Mouse (Mus musculus) v-Abl transformed pro-B cells (cell line): ENCODE data around the gene Ccdc141.

Experiments
- in situ Hi-C, 2 experiments: fragments of 400-800 bp; cut with MboI; formaldehyde crosslinking; loops; one replicate each; pipeline ENCODE4 v1.15.1; 2025; ENCODE audit not compliant: unreplicated experiment in 2 of 2

Gene Ccdc141

DNA sequence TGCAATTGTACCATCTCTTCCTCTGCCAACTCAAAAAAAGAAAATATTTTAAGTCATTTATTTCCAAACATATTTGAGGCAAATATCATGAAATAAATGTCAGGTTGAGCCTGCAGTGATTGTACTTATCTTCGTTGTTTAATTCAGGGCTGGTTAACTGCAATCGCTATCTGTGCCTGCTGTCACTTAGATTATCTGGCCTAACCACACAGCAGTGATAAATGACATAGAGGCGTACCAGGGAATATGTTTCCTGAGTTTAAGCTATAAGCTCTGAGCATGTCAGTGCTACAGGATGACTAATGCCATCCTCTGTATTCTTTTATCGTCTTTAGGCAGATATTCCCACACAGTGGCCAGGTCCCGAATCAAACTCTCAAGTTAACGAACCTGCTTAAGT is 31.6 kb downstream of the Ccdc141 start:
- in situ Hi-C loops, result no loop called here

DNA sequence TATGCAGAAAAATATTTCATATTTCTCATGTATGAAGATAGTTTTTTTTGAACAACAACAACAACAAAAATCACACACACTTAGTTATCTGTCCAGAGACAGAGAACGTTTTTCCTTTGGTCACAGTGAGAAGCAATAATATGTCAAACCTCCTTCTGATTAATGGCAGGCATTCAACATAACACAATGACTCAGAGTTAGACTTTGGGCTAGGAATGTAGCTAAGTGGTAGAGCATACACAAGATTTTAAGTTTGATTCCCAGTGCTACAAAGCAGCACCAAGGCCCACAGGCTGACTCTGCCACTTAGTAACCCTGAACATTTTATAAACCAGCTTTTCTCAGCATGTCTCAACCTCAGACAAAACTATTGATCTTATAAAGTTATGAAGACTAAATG is 35.5 kb downstream of the Ccdc141 start:
- in situ Hi-C loops, result no loop called here

DNA sequence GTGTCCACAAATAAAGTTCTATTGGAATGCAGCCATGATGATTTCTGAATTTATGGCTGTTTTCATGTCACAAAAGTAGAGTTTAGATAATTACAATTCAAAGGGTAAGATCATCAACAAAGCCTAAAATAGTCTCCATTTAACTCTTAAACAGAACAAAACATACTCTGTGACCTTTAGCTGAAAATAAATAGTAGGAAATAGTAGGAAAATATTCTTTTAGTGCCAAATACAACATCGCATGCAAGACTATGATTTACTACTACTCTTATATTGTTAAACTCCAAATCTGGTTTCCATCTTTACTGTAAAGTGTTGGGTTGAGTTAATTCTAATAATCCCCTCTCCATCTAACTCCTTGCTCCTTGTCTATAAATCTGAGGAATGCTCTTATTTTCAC is 37.0 kb downstream of the Ccdc141 start:
- in situ Hi-C loops, result no loop called here

DNA sequence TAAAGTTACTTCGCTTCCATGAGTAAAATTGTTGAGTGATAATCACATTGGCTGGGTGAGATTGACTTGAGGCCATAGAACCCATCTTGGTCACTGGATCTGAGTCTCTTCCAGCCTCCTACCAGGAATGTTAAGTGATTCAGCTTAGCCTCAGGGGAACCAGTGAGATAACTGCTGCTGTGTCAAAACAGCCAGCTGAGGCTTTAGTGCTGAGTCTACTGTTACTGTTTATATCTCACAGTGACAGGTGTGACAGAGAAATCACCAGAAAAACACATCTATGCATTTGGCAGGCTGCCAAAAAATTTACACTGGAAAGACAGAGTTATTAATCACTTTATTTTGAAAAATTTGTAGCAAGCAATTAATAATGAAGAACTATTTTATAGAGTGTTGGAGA is 43.5 kb downstream of the Ccdc141 start:
- in situ Hi-C loops, result no loop called here

DNA sequence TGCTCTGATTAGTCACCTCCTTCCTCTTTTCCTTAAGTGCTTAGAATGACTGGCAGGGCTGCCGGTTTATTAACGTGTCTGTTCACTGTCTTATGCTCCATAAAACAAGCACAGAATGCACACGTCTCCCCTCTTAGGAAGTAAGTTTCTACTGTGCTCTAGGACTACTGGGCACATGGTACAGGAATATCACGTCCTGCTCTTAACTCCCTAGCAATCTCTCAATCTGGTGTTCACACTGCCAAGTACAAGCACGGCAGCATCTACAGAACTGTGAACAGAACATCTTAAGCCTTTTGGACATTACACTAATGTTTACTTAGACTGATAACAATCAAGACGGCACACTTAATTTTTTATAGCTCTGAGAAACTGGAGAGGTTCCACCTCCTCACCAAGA is 52.3 kb downstream of the Ccdc141 start:
- in situ Hi-C loops, result no loop called here

DNA sequence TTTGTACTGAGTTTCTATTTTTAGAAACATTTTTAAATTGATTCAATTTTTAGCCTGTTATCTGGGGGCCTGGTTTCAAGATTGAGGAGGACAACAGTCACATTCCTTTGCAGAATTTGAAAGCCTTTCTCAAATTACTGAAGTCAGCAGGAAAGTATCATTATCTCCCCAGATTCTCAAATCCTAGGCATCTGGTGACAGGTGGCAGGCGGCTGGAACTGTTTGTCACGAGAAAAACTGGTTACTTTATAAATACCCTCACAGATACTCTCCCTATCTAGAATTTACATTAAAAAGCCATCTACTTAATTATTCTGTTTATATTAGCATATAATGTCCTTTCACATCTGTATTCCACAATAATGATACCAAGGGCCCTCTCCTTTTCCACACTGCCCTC is 56.1 kb downstream of the Ccdc141 start:
- in situ Hi-C loops, result no loop called here

DNA sequence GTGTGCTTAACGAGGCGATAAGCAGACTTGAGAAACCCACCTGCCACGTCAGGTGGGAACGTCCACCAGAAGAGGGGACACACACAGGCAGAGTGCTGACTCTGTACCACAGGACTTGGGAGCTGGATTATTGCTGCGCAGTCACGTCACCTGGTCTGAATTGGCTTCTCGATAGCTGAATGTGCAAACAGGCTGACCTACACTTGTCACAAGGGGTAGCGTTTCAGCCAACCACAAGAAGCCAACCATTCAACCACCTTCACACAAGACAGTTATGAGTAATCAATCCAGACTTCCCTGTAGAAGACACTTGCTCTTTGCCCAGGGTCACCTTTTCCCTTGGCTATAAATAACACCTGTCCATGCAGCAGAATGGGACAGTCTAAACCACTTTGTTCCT is 56.6 kb downstream of the Ccdc141 start:
- in situ Hi-C loops, result no loop called here

DNA sequence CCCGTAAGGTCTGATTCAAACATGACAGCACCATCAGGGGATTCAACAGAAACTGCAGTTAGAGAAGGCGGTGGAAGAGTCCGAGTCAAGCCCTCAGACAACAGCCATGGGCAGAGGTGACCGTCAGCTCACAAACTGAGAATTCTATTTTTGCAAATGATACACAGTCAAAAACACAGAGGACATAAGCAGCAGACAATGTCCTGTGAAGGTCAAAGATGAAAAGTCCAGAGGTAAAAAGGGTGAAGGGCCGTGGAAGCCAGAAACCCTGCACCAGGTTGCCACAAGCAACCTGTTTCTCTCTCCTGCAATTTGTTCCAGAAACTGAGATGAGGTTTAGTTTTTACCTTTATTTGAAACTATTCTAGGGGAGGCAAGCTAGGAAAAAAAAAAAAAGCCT is 57.4 kb downstream of the Ccdc141 start:
- in situ Hi-C loops, result no loop called here

DNA sequence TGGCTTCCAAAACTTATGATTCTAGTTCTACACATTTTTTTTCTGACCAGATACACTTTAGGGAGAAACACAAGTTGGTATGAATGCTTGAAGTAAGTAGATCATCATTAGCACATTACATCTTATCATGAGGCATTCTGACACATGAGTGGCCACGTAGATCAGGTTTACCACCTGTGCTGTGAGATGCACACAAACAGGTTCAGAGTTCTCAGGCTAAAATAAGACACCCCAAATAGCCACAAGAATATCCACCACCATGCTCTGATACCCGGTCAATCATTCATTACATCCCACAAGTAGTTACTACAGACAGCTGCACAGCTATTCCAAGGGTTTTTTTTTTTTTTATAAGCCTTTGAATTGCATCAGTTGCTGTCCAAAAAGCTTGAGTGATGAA is 59.3 kb downstream of the Ccdc141 start:
- in situ Hi-C loops, result no loop called here

DNA sequence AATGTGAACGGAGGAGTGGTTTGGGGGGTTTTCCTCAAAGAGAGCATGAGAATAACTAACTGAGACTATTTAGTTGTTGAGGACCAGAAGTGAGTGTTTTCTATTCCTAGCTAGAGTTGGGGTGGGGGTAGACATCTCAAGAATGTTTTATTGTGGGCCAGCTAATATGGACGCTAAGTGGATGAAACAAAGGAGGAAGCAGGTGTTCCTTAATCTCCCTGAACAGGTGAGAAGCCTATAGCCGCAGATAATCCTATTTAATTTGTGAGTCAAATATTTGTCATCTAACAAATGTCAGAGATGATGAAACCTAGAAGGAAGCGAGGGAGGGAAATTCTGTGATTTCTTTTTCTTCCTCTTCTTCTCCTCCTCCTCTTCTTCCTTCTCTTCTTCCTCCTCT is 60.1 kb downstream of the Ccdc141 start:
- in situ Hi-C loops, result no loop called here

DNA sequence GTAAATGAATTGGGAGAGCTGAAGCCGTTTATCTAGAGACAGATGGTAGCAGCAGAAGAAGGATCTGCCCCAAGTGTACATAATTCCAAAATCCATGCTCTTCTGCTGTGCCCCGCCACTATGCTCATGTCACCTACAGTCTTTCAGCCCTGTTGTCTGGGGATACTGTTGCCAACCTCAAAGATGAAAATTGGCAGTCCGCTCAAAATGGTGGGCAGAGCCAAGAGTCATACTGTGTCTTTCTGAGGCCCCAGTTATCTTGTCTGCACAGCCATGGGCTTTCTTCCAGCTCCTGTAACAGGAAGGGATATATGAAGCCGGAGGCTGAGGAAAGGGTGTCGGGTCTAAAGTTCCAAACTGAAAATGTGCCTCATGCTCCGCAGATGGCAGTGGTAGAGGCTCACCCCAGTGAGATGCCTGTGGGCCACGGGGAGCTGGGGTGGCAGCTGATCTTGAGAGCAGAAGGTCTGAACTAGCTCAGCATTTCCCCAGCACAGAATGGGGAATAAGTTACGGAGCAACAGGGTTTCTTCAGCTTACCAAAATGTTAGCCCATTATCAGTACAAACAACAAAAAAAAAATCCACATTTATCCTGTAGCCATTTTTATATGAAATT is 60.8 kb downstream of the Ccdc141 start:
- in situ Hi-C loops, result no loop called here

DNA sequence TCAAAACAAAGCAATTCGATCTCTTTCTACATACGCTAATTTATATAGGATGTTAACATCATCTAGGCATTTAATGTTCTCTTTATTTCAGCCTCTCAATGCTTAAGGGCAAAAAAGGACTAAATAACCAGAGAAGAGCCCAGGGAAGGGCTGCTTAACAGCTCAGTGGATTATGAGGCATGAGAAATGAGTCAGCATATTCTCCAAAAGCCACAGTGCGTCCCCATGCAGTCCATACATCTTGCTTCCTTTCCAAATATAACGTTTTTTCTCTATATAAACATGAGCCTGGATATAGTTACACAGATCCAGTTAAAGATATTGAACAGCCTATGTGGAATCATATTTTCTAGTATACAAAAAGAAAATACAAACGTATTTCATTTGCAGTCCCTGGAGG is 61.9 kb downstream of the Ccdc141 start:
- in situ Hi-C loops, result no loop called here

DNA sequence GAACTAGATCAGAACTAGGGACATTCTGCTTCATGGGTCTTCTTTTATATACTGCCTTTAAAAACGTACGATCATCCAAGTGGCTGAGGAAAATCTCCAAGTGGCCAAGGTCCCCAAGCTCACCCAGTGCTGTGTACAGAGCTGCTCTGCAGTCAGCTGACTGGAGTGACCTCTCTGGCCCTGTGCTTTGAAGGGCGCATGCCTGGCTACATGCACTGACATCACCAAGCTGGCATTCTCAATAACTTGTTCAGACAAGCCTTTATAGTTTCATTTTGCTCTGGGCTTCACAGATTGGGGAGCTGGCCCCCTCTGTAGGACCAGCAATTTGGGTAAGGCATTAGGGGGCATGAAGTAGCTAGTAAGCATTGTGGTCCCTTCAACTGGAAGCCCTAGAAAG is 64.3 kb downstream of the Ccdc141 start:
- in situ Hi-C loops, result no loop called here

DNA sequence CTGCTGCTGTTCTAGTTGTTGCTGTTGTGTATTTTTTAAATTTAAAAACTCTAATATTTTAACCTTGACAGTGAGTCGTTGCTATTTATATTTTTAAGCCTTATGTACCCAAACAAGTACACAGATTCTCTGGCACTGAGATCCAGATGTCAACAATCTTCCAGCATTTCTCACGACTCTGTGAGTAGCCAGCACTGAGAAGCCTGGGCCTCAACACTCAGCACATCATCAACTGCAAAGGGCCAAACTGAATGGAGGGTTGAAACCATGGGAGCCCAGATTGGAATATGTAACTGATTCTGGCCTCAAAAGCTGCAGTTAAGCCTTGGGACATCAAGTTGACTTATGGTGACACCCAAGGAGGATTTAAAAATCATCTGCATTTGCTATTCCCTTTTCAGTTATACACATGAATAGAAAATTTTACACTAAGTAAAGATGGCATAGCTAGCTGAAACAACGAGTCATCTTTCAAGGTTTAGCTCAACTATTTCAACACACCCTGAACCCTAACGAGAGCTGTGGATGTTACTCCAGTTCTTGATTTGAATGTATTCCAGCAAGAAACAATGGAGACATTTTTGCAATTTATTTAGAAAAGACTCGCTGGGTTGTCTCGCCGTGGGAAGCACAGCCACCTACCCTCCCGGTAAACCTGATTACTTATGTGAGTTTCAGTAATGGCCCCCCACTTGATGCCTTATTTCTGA is 65.3 kb downstream of the Ccdc141 start:
- in situ Hi-C loops, result no loop called here

DNA sequence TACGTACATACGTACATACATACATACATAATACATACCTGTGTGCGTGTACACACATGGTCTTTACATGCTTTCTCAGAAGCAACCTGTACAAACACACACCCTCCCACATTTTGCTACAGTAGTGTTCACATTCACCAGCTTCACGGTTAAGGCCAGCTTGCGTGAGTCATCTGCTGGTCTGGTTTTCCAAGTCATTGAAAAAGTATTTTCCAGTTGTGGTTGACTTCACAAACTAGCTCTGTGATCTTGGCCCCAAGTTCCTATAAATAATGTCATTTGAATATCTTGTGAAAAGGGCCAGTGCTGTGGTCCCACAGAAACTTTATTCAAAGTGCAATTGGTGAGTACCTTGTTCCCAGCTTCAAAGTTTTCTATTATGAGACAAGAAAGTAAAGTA is 67.9 kb downstream of the Ccdc141 start:
- in situ Hi-C loops, result no loop called here

DNA sequence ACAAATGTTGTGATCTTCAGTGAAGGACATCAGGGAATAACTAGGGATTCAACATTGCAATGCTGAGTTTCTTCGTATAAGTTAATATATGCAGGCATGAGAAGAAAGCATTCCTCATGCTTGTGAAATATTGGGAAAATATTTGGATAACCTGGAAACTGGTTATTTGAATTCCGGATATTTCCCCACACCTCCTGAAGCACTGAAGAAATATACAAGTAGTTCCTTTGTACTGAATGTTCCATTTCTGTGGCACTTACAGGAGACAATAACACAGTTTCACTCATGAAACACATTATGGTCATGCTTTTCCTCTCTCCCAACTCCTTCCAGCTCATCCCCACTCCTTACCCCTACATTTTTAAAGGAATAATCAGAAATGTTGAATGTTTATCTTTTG is 70.6 kb downstream of the Ccdc141 start:
- in situ Hi-C loops, result no loop called here

DNA sequence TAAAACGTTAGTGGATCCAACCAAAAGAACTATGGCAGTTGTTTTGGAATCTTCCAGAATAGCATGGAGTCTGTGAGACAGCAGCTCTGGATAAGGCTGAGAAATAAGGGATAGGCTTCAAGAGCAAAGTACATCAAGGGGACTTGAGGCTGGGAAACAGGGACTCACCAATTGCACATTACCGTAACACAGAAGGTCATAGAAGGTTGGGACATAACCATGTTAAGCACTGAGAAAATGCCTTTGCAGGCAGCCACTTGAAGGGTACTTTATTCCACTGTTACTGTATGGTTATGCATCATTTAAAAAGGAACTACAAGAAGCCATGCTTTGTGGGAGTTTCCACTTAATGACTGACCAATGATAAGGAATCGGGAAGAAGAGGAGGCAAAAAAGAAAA is 71.7 kb downstream of the Ccdc141 start:
- in situ Hi-C loops, result no loop called here

DNA sequence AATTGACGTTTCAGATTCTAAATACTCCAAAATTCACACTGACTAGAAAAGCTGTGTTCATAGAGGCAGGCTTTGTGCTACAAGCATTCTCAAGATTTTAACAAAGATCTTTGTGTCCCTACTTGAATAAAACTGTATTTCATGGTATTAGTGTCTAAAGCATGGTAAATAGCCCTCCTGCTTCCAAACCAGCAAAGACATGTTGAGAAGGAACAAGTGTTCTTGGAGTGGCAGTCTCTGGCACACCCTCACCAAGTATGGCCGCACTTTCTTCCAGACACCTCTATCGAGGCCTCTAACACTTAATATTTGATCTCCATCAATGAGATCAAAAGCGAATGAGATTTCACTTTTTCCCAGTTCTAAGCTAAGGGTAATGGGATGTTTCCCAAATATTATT is 78.7 kb downstream of the Ccdc141 start:
- in situ Hi-C loops, result no loop called here

DNA sequence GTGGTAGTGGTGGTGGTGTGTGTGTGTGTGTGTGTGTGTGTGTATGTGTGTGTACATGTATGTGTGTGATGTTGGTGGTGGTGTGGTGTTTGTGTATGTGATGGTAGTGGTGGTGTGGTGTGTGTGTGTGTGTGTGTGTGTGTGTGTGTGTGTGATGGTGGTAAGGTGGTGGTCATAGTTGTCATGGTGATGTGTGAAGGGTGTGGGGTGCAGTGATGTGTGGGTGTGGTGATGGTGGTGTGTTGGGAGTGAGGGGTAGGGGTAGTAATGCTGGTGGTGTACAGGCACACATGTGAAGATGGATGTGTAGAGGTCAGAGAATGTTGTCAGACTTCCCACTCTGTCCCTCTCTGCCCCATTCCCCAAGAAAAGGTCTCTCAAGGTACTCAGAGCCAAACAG is 85.1 kb downstream of the Ccdc141 start:
- in situ Hi-C loops, result no loop called here

DNA sequence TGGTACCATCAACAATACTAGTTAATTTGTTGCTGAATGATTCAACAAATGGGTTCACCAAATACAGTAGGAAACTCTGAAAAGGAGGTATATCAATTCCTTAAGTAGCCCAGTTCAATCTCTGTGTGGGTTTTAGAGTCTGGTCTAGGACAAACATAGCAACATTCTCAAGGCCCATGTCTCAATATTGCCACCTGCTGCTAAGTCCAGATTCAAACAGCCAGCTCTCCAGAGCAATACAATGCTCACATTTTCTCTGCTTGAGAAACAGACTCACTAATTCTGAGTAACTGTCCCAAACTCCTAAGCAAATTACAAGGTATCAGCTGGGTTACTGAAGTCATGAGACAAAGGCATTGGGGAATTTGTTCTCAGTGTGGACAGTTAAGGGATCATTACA is 85.8 kb downstream of the Ccdc141 start:
- in situ Hi-C loops, result no loop called here

DNA sequence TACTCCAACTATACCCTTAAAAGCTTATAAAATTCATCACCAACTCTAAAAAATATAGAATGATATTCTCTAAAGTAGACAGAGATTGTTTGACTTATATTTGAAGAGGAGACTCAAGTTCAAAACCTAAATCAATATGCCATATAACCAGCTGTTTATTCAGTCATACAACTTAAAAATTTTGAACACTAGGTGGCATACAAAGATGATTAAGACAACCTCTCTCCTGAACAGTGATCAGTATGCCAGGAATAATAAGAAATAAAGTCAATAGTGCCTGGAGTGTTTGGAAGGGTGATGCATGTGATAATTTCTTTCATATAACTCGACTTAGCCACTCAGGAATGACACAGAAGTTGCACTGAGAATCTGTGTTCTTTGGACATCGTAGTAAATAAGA is 89.3 kb downstream of the Ccdc141 start:
- in situ Hi-C loops, result no loop called here

DNA sequence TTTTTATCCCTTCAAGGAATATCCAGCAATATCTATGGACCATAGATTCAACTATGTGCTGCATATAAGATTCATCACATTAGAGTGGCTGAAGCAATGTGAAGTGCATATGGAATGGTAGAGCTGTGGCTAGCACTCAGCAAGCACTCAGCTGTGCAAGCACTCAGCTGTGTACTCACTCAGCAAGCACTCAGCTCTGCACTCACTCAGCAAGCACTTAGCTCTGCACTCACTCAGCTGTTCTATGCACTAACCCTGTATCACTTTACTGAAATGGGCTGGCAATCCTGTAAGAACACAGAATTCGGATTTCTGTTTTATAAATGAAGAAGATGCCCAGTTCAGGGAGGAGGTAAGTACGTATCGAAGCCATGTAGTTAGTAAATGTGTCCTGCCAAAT is 89.8 kb downstream of the Ccdc141 start:
- in situ Hi-C loops, result no loop called here

DNA sequence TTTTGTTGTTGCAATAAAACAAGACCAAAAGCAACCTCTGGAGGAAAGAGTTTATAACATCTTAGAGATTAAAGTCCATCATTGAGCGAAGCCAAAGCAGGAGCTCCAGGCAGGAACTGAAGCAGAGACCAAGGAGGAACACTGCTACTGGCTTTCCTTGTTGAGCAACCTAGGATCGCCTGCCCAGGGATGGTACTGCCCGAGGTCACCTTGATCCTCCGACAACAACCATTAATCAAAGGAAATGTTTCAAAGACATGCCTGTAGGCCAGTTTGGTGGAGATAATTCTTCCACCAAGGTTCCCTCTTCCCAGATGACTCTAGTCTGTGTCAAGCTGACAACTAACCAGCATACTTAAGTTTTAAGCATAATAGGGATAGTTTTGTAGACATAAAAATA is 91.7 kb downstream of the Ccdc141 start:
- in situ Hi-C loops, result no loop called here
